Mouse (Mus musculus): ENCODE data around the gene P2ry6.
A peak's percentile ranks its signal among the peaks of the same experiment; 100 is the strongest.

GRCm38 (mm10) chr7:100942789-100943615 is 31.4 kb downstream of the P2ry6 start:
- TF ChIP-seq POLR2A (IDR thresholded peaks at IDR 0.05; ENCODE audit: extremely low read depth, insufficient read depth, low read length) = no peak
- TF ChIP-seq CTCF (IDR thresholded peaks at IDR 0.05; ENCODE audit: extremely low read depth, insufficient read depth, low read length) = peak; percentile 76
